Mouse (Mus musculus) left cerebral cortex, postnatal 4 days (tissue): Measurements from ENCODE around the gene Tas2r130. TPM values are rescaled to one million over a fixed set of nuclear protein-coding genes. Genes with fewer than 3 reads are reported as not detected.
"Not testable (repeated sequence)": the region's sequence is repeated elsewhere in the genome, so short reads cannot be mapped to it uniquely, and the experiment has no call there.

Experiments
- DNase-seq: peaks from one replicate; pipeline ENCODE4 v3.0.0-alpha.2; 2022
- intact Hi-C: fragments of 180-260 bp; cut with DNase I; formaldehyde crosslinking; loops from one replicate; pipeline ENCODE4 v1.15.1; 2025
- total RNA-seq, 2 experiments: library from RNA; stranded (reverse); gene quantifications; 2 replicates each; pipeline ENCODE4 v1.2.3; 2021

Gene Tas2r130
- total RNA-seq: not detected

- intact Hi-C loops: no loop called here
- no peak for DNase-seq
These were observed at the start of gene Tas2r130 for GRCm38 (mm10) chr6:131630812-131631211. Tas2r130 (minus strand) TSS chr6:131630912.

- no peak for DNase-seq
- intact Hi-C loops: no loop called here
These were observed 48.1 kb upstream of the Tas2r130 start, which contains the start of gene Tas2r106 for GRCm38 (mm10) chr6:131678786-131679185. Tas2r106 (minus strand) TSS chr6:131678886.

- intact Hi-C loops: no loop called here
- DNase-seq: no peak
These were observed 29.3 kb upstream of the Tas2r130 start, which contains the start of gene Tas2r107 for GRCm38 (mm10) chr6:131660049-131660448. Tas2r107 (minus strand) TSS chr6:131660149.

GRCm38 (mm10) chr6:131609956-131610355 lies 20.8 kb downstream of the Tas2r130 start:
- intact Hi-C loops, DNase-seq: not testable (repeated sequence)

- DNase-seq: no peak
- intact Hi-C loops: no loop called here
These were observed 25.9 kb downstream of the Tas2r130 start for GRCm38 (mm10) chr6:131604821-131605220.

Other genes with a start within 250 kb of the Tas2r130 start
- 100 to 1,000 TPM; 153 to 174 TPM for gene Ybx3, start 242.4 kb downstream of the Tas2r130 start, total RNA-seq
- gene 5430401F13Rik, start 144.5 kb downstream of the Tas2r130 start, total RNA-seq: not detected
- gene Gm6619, start 144.5 kb downstream of the Tas2r130 start, total RNA-seq: not detected
- not detected for gene Tas2r107, start 29.2 kb upstream of the Tas2r130 start, total RNA-seq
- not detected for gene Tas2r106, start 48.0 kb upstream of the Tas2r130 start, total RNA-seq
- not detected for gene Tas2r104, start 54.8 kb upstream of the Tas2r130 start, total RNA-seq
- not detected for gene Tas2r105, start 56.6 kb upstream of the Tas2r130 start, total RNA-seq
- gene Tas2r114, start 59.2 kb upstream of the Tas2r130 start, total RNA-seq: not detected